Mouse (Mus musculus): ENCODE data around the gene Rln3. TPM values are rescaled to one million over a fixed set of nuclear protein-coding genes. Genes with fewer than 3 reads are reported as not detected.

Gene Rln3
- polyA plus RNA-seq, 1 experiment from 2014 or later: 0.37 TPM

GRCm38 (mm10) chr8:84076412-84076811 lies 31.6 kb upstream of the Rln3 start:
- no peak for ATAC-seq
- no peaks in the 10 kb centered on the region for H3K9me3 ChIP-seq (ENCODE audit: control insufficient read depth, low read length)
- whole genome bisulfite sequencing: 72% methylated on average over 1 of the region's 1 CpGs
- H3K27ac ChIP-seq (ENCODE audit: low read length): no peak overlapping the region
- peaks cover 19% of the 10 kb centered on the region for H3K4me1 ChIP-seq (ENCODE audit: control insufficient read depth, insufficient read depth, low read length)
- no peaks in the 10 kb centered on the region for H3K27me3 ChIP-seq (replicated peaks; ENCODE audit: control insufficient read depth, insufficient read depth, low read length)
- peaks cover 13% of the 10 kb centered on the region for H3K36me3 ChIP-seq (ENCODE audit: control insufficient read depth, insufficient read depth, low read length)
- H3K9ac ChIP-seq (ENCODE audit: low read depth, low read length): no peak overlapping the region
- H3K4me2 ChIP-seq (ENCODE audit: low read depth, low read length): no peak overlapping the region
- H3K4me3 ChIP-seq (ENCODE audit: low read length): no peak overlapping the region

GRCm38 (mm10) chr8:84073230-84073976 lies 28.6 kb upstream of the Rln3 start:
- 48% methylated on average over 10 of the region's 10 CpGs for WGBS
- H3K4me1 ChIP-seq (ENCODE audit: control insufficient read depth, insufficient read depth, low read length): peaks cover 35% of the 10 kb centered on the region
- peaks cover 9% of the 10 kb centered on the region for H3K36me3 ChIP-seq (ENCODE audit: control insufficient read depth, insufficient read depth, low read length)
- H3K9me3 ChIP-seq (ENCODE audit: control insufficient read depth, low read length): no peaks in the 10 kb centered on the region
- H3K27me3 ChIP-seq (replicated peaks; ENCODE audit: control insufficient read depth, insufficient read depth, low read length): no peaks in the 10 kb centered on the region
- H3K9ac ChIP-seq (ENCODE audit: low read depth, low read length): no peak overlapping the region
- H3K4me2 ChIP-seq (ENCODE audit: low read depth, low read length): no peak overlapping the region
- no peak overlapping the region for H3K4me3 ChIP-seq (ENCODE audit: low read length)
- no peak for ATAC-seq
- H3K27ac ChIP-seq (ENCODE audit: low read length): no peak overlapping the region

- Histone ChIP-seq H3K4me2 (ENCODE audit: low read depth, low read length) (no peak overlapping the region), H3K27me3 (replicated peaks; ENCODE audit: control insufficient read depth, insufficient read depth, low read length) (no peaks in the 10 kb centered on the region), H3K4me1 (ENCODE audit: control insufficient read depth, insufficient read depth, low read length) (peaks cover 42% of the 10 kb centered on the region), H3K9ac (ENCODE audit: low read depth, low read length) (no peak overlapping the region), H3K9me3 (ENCODE audit: control insufficient read depth, low read length) (no peaks in the 10 kb centered on the region), H3K4me3 (ENCODE audit: low read length) (no peak overlapping the region), H3K27ac (ENCODE audit: low read length) (no peak overlapping the region), H3K36me3 (ENCODE audit: control insufficient read depth, insufficient read depth, low read length) (peaks cover 9% of the 10 kb centered on the region)
- WGBS: 89% methylated on average over 10 of the region's 10 CpGs
- ATAC-seq: no peak
Observed at GRCm38 (mm10) chr8:84072321-84072720, 27.5 kb upstream of the Rln3 start.

- 71% methylated on average over 3 of the region's 3 CpGs for WGBS
- no peaks in the 10 kb centered on the region for H3K27me3 ChIP-seq (replicated peaks; ENCODE audit: control insufficient read depth, insufficient read depth, low read length)
- ATAC-seq: no peak
- H3K27ac ChIP-seq (ENCODE audit: low read length): no peak overlapping the region
- peaks cover 42% of the 10 kb centered on the region for H3K4me1 ChIP-seq (ENCODE audit: control insufficient read depth, insufficient read depth, low read length)
- no peak overlapping the region for H3K4me3 ChIP-seq (ENCODE audit: low read length)
- H3K9me3 ChIP-seq (ENCODE audit: control insufficient read depth, low read length): no peaks in the 10 kb centered on the region
- peak overlapping the region; percentile 14; the same call in 1 of the 2 replicates for H3K9ac ChIP-seq (ENCODE audit: low read depth, low read length)
- H3K36me3 ChIP-seq (ENCODE audit: control insufficient read depth, insufficient read depth, low read length): peaks cover 9% of the 10 kb centered on the region
- no peak overlapping the region for H3K4me2 ChIP-seq (ENCODE audit: low read depth, low read length)
Observed at GRCm38 (mm10) chr8:84071921-84072320, 27.1 kb upstream of the Rln3 start.

- Histone ChIP-seq H3K4me2 (ENCODE audit: low read depth, low read length) (no peak overlapping the region), H3K27me3 (replicated peaks; ENCODE audit: control insufficient read depth, insufficient read depth, low read length) (no peaks in the 10 kb centered on the region), H3K4me1 (ENCODE audit: control insufficient read depth, insufficient read depth, low read length) (peaks cover 42% of the 10 kb centered on the region), H3K4me3 (ENCODE audit: low read length) (no peak overlapping the region), H3K9ac (ENCODE audit: low read depth, low read length) (no peak overlapping the region), H3K9me3 (ENCODE audit: control insufficient read depth, low read length) (no peaks in the 10 kb centered on the region), H3K27ac (ENCODE audit: low read length) (no peak overlapping the region), H3K36me3 (ENCODE audit: control insufficient read depth, insufficient read depth, low read length) (peaks cover 5% of the 10 kb centered on the region; the same call in 1 of the 2 replicates)
- 77% methylated on average over 2 of the region's 2 CpGs for WGBS
- no peak for ATAC-seq
Observed at GRCm38 (mm10) chr8:84070667-84071066, 25.9 kb upstream of the Rln3 start.

GRCm38 (mm10) chr8:84070241-84070640 lies 25.4 kb upstream of the Rln3 start:
- Histone ChIP-seq H3K36me3 (ENCODE audit: control insufficient read depth, insufficient read depth, low read length) (peaks cover 5% of the 10 kb centered on the region; the same call in 1 of the 2 replicates), H3K4me3 (ENCODE audit: low read length) (no peak overlapping the region), H3K27me3 (replicated peaks; ENCODE audit: control insufficient read depth, insufficient read depth, low read length) (no peaks in the 10 kb centered on the region), H3K9me3 (ENCODE audit: control insufficient read depth, low read length) (no peaks in the 10 kb centered on the region), H3K4me2 (ENCODE audit: low read depth, low read length) (no peak overlapping the region), H3K4me1 (ENCODE audit: control insufficient read depth, insufficient read depth, low read length) (peaks cover 42% of the 10 kb centered on the region), H3K27ac (ENCODE audit: low read length) (no peak overlapping the region), H3K9ac (ENCODE audit: low read depth, low read length) (no peak overlapping the region)
- no peak for ATAC-seq
- WGBS: 79% methylated on average over 5 of the region's 5 CpGs

- no peak for ATAC-seq
- Histone ChIP-seq H3K36me3 (ENCODE audit: control insufficient read depth, insufficient read depth, low read length) (peaks cover under 1% of the 10 kb centered on the region; the same call in 1 of the 2 replicates), H3K27ac (ENCODE audit: low read length) (no peak overlapping the region; the same call in 1 of the 2 replicates), H3K4me3 (ENCODE audit: low read length) (no peak overlapping the region), H3K9me3 (ENCODE audit: control insufficient read depth, low read length) (no peaks in the 10 kb centered on the region), H3K4me2 (ENCODE audit: low read depth, low read length) (no peak overlapping the region), H3K27me3 (replicated peaks; ENCODE audit: control insufficient read depth, insufficient read depth, low read length) (no peaks in the 10 kb centered on the region), H3K9ac (ENCODE audit: low read depth, low read length) (0 out of 2 replicates have a peak overlapping the region, but pooled peaks have one; percentile 33), H3K4me1 (ENCODE audit: control insufficient read depth, insufficient read depth, low read length) (peaks cover 42% of the 10 kb centered on the region)
- 64% methylated on average over 2 of the region's 2 CpGs for WGBS
Observed at GRCm38 (mm10) chr8:84069750-84070149, 24.9 kb upstream of the Rln3 start.

GRCm38 (mm10) chr8:84069169-84069568 lies 24.4 kb upstream of the Rln3 start:
- peak overlapping the region; percentile 54; the same call in 1 of the 2 replicates for H3K27ac ChIP-seq (ENCODE audit: low read length)
- peaks cover 42% of the 10 kb centered on the region for H3K4me1 ChIP-seq (ENCODE audit: control insufficient read depth, insufficient read depth, low read length)
- 0 out of 2 replicates have a peak overlapping the region, but pooled peaks have one; percentile 10 for H3K4me2 ChIP-seq (ENCODE audit: low read depth, low read length)
- H3K9me3 ChIP-seq (ENCODE audit: control insufficient read depth, low read length): no peaks in the 10 kb centered on the region
- no peaks in the 10 kb centered on the region for H3K36me3 ChIP-seq (ENCODE audit: control insufficient read depth, insufficient read depth, low read length)
- WGBS: 26% methylated on average over 1 of the region's 1 CpGs
- no peaks in the 10 kb centered on the region for H3K27me3 ChIP-seq (replicated peaks; ENCODE audit: control insufficient read depth, insufficient read depth, low read length)
- no peak for ATAC-seq
- H3K4me3 ChIP-seq (ENCODE audit: low read length): 0 out of 2 replicates have a peak overlapping the region, but pooled peaks have one; percentile 11
- H3K9ac ChIP-seq (ENCODE audit: low read depth, low read length): peak overlapping the region; percentile 33; the same call in 1 of the 2 replicates

- Histone ChIP-seq H3K4me1 (ENCODE audit: control insufficient read depth, insufficient read depth, low read length) (peaks cover 42% of the 10 kb centered on the region), H3K36me3 (ENCODE audit: control insufficient read depth, insufficient read depth, low read length) (no peaks in the 10 kb centered on the region), H3K27me3 (replicated peaks; ENCODE audit: control insufficient read depth, insufficient read depth, low read length) (no peaks in the 10 kb centered on the region), H3K4me3 (ENCODE audit: low read length) (no peak overlapping the region), H3K4me2 (ENCODE audit: low read depth, low read length) (no peak overlapping the region), H3K9ac (ENCODE audit: low read depth, low read length) (peak overlapping the region; percentile 35; the same call in 1 of the 2 replicates), H3K9me3 (ENCODE audit: control insufficient read depth, low read length) (no peaks in the 10 kb centered on the region), H3K27ac (ENCODE audit: low read length) (peak overlapping the region; percentile 54; the same call in 1 of the 2 replicates)
- 48% methylated on average over 12 of the region's 12 CpGs for WGBS
- ATAC-seq: no peak
Observed at GRCm38 (mm10) chr8:84068316-84069035, 23.7 kb upstream of the Rln3 start.
